Mouse (Mus musculus): ENCODE results near the gene Lrrc51.

- no peak for TF ChIP-seq CTCF (IDR thresholded peaks at IDR 0.05; ENCODE audit: low read depth)
- no peak for TF ChIP-seq EP300 (IDR thresholded peaks at IDR 0.05; ENCODE audit: low read depth)
Observed at GRCm38 (mm10) chr7:101971721-101972120, 38.0 kb upstream of the Lrrc51 start.

Data from liver, embryonic 14.5 days (tissue).